In genomic region chr16:33428327-33428726, GRCm38 (mm10) we compare ENCODE assay signal across 19 mouse cellular contexts. TPM values are rescaled to one million over a fixed set of nuclear protein-coding genes. Genes with fewer than 3 reads are reported as not detected.
DNase-seq lines count a peak whose midpoint lies in the region; ATAC-seq and TF ChIP-seq lines count a peak whose summit lies in the region.
"Had no signal": no experiment of that assay in that cellular context is flagged by ENCODE, and none has a peak within 500 bp of the region (broad histone marks: within the 10 kb centered on the region; RNA-seq: fewer than 3 reads in every experiment).

No protein-coding gene starts in this region.

- no peak overlapping the region for H3K4me3 ChIP-seq in hindbrain, embryonic 11.5 days (ENCODE audit: low read depth, low read length)
- no peak overlapping the region for H3K4me3 ChIP-seq in hindbrain, embryonic 10.5 days
- no peak overlapping the region for H3K4me3 ChIP-seq in hindbrain, embryonic 14.5 days (replicated peaks; ENCODE audit: low read length)
- no peak overlapping the region for H3K4me3 ChIP-seq in midbrain, embryonic 15.5 days
- no peak overlapping the region for H3K4me3 ChIP-seq in stomach, postnatal 0 days (ENCODE audit: low read depth, low read length)
- H3K4me3 ChIP-seq: heart, embryonic 12.5 days; lung, embryonic 15.5 days had no signal

- peak; percentile 6 for DNase-seq in hindbrain, embryonic 11.5 days (ENCODE audit: low spot score)
- DNase-seq in hindbrain, embryonic 10.5 days (ENCODE audit: low spot score): no peak
- peak; percentile 64 for DNase-seq in brain, embryonic 14.5 days (ENCODE audit: low read depth)
- no peak for DNase-seq in hindbrain, embryonic 14.5 days (ENCODE audit: low spot score)
- DNase-seq in stomach, postnatal 0 days (ENCODE audit: low spot score): no peak
- DNase-seq in ovary, postnatal 36 days (ENCODE audit: low spot score): no peak
- no peak for DNase-seq in cerebellum, postnatal 36 days
- DNase-seq: adrenal gland, adult 2 months; cerebellum, adult 2 months; gastrocnemius, postnatal 25 days; heart, postnatal 4 days; kidney, adult 11 months; kidney, postnatal 10 days; layer of hippocampus, postnatal 36 days; left cerebral cortex, postnatal 4 days had no signal

- H3K9me3 ChIP-seq in hindbrain, embryonic 11.5 days (ENCODE audit: control insufficient read depth, low read length): no peaks in the 10 kb centered on the region
- H3K9me3 ChIP-seq in hindbrain, embryonic 10.5 days: no peaks in the 10 kb centered on the region
- no peaks in the 10 kb centered on the region for H3K9me3 ChIP-seq in hindbrain, embryonic 14.5 days (ENCODE audit: control insufficient read depth, low read length)
- no peaks in the 10 kb centered on the region for H3K9me3 ChIP-seq in midbrain, embryonic 15.5 days
- no peaks in the 10 kb centered on the region for H3K9me3 ChIP-seq in stomach, postnatal 0 days (ENCODE audit: control insufficient read depth, low read length)
- H3K9me3 ChIP-seq: heart, embryonic 12.5 days; lung, embryonic 15.5 days had no signal

- H3K27me3 ChIP-seq in hindbrain, embryonic 11.5 days (ENCODE audit: control insufficient read depth, insufficient read depth, low read length): no peaks in the 10 kb centered on the region
- H3K27me3 ChIP-seq in hindbrain, embryonic 10.5 days (ENCODE audit: insufficient read depth, poor library complexity, severe bottlenecking): no peaks in the 10 kb centered on the region
- no peaks in the 10 kb centered on the region for H3K27me3 ChIP-seq in hindbrain, embryonic 14.5 days (ENCODE audit: control insufficient read depth, insufficient read depth, low read length)
- H3K27me3 ChIP-seq in midbrain, embryonic 15.5 days (replicated peaks): no peaks in the 10 kb centered on the region
- no peaks in the 10 kb centered on the region for H3K27me3 ChIP-seq in stomach, postnatal 0 days (ENCODE audit: control insufficient read depth, insufficient read depth, low read length)
- H3K27me3 ChIP-seq: heart, embryonic 12.5 days; lung, embryonic 15.5 days had no signal

- 50% methylated on average over 3 of the region's 3 CpGs for WGBS in hindbrain, embryonic 11.5 days
- 65% methylated on average over 3 of the region's 3 CpGs for WGBS in hindbrain, embryonic 10.5 days
- 35% methylated on average over 3 of the region's 3 CpGs for WGBS in hindbrain, embryonic 14.5 days
- WGBS in midbrain, embryonic 15.5 days: 16% methylated on average over 3 of the region's 3 CpGs
- 71% methylated on average over 3 of the region's 3 CpGs for WGBS in stomach, postnatal 0 days

- TF ChIP-seq CTCF in brain, embryonic 14.5 days (IDR thresholded peaks at IDR 0.05; ENCODE audit: borderline replicate concordance, extremely low read depth, insufficient read depth, insufficient read length): no peak
- no peak for TF ChIP-seq CTCF in stomach, postnatal 0 days (IDR thresholded peaks at IDR 0.05; ENCODE audit: low read depth)

- no peak overlapping the region for H3K4me2 ChIP-seq in hindbrain, embryonic 11.5 days (replicated peaks; ENCODE audit: low read depth, low read length)
- H3K4me2 ChIP-seq in hindbrain, embryonic 14.5 days (replicated peaks): no peak overlapping the region
- H3K4me2 ChIP-seq in midbrain, embryonic 15.5 days: no peak overlapping the region
- H3K4me2 ChIP-seq in stomach, postnatal 0 days (replicated peaks; ENCODE audit: low read depth): no peak overlapping the region
- H3K4me2 ChIP-seq: heart, embryonic 12.5 days; liver, embryonic 11.5 days; lung, embryonic 15.5 days had no signal

- no peaks in the 10 kb centered on the region for H3K4me1 ChIP-seq in hindbrain, embryonic 11.5 days (replicated peaks; ENCODE audit: control insufficient read depth, insufficient read depth, low read length)
- peaks cover 9% of the 10 kb centered on the region for H3K4me1 ChIP-seq in hindbrain, embryonic 10.5 days (replicated peaks)
- no peaks in the 10 kb centered on the region for H3K4me1 ChIP-seq in hindbrain, embryonic 14.5 days (replicated peaks; ENCODE audit: control insufficient read depth, insufficient read depth, low read length)
- H3K4me1 ChIP-seq in midbrain, embryonic 15.5 days: no peaks in the 10 kb centered on the region
- H3K4me1 ChIP-seq in stomach, postnatal 0 days (replicated peaks; ENCODE audit: control insufficient read depth, insufficient read depth): no peaks in the 10 kb centered on the region

- no peak for ATAC-seq in hindbrain, embryonic 11.5 days (ENCODE audit: low FRiP score)
- ATAC-seq in hindbrain, embryonic 14.5 days (ENCODE audit: low FRiP score): no peak
- no peak for ATAC-seq in midbrain, embryonic 15.5 days (replicated peaks)
- ATAC-seq in stomach, postnatal 0 days (ENCODE audit: low FRiP score, low TSS enrichment): no peak

- peaks cover 2% of the 10 kb centered on the region; the same call in 1 of the 2 replicates for H3K36me3 ChIP-seq in hindbrain, embryonic 11.5 days (ENCODE audit: control insufficient read depth, insufficient read depth, low read length)
- H3K36me3 ChIP-seq in hindbrain, embryonic 10.5 days: peaks cover 58% of the 10 kb centered on the region
- H3K36me3 ChIP-seq in hindbrain, embryonic 14.5 days (replicated peaks; ENCODE audit: control insufficient read depth, insufficient read depth): peaks cover 39% of the 10 kb centered on the region
- no peaks in the 10 kb centered on the region; the same call in 1 of the 2 replicates for H3K36me3 ChIP-seq in midbrain, embryonic 15.5 days (replicated peaks)
- peaks cover 6% of the 10 kb centered on the region for H3K36me3 ChIP-seq in stomach, postnatal 0 days (ENCODE audit: control insufficient read depth, insufficient read depth, low read length)

- TF ChIP-seq EP300 in stomach, postnatal 0 days (optimal IDR thresholded peaks at IDR 0.05): no peak

- TF ChIP-seq POLR2A in brain, embryonic 14.5 days (IDR thresholded peaks at IDR 0.05; ENCODE audit: borderline replicate concordance, extremely low read depth, insufficient read depth, insufficient read length, poor library complexity, severe bottlenecking): no peak

- no peak overlapping the region for H3K27ac ChIP-seq in hindbrain, embryonic 11.5 days (ENCODE audit: low read depth, low read length)
- no peak overlapping the region for H3K27ac ChIP-seq in hindbrain, embryonic 10.5 days
- peak overlapping the region; percentile 20; the same call in 1 of the 2 replicates for H3K27ac ChIP-seq in hindbrain, embryonic 14.5 days
- H3K27ac ChIP-seq in midbrain, embryonic 15.5 days: peak overlapping the region; percentile 56
- no peak overlapping the region for H3K27ac ChIP-seq in stomach, postnatal 0 days (replicated peaks)
- H3K27ac ChIP-seq: lung, embryonic 15.5 days had no signal

- H3K9ac ChIP-seq in hindbrain, embryonic 11.5 days (ENCODE audit: low read depth, low read length): no peak overlapping the region
- no peak overlapping the region for H3K9ac ChIP-seq in hindbrain, embryonic 14.5 days
- no peak overlapping the region for H3K9ac ChIP-seq in midbrain, embryonic 15.5 days
- no peak overlapping the region for H3K9ac ChIP-seq in stomach, postnatal 0 days (ENCODE audit: low read length)
- H3K9ac ChIP-seq: heart, embryonic 12.5 days; lung, embryonic 15.5 days had no signal

RNA-seq across cellular contexts. Expression of gene Zfp148, which starts 47.7 kb away (rescaled TPM):
- 48.8 and 48.9 TPM in 2 replicates for polyA plus RNA-seq in hindbrain, embryonic 11.5 days (2014; fragmentation: Nextera tagmentation; extraction: Ambion mirVana)
- 38.8 and 40.1 TPM in 2 replicates for polyA plus RNA-seq in hindbrain, embryonic 10.5 days (2016; fragmentation: Nextera tagmentation; extraction: Ambion mirVana)
- polyA plus RNA-seq in brain, embryonic 14.5 days (2012; rRNA removed): 23.7 and 30.8 TPM in 2 replicates
- 42.1 and 49.2 TPM in 2 replicates for polyA plus RNA-seq in hindbrain, embryonic 14.5 days (2014; fragmentation: Nextera tagmentation; extraction: Ambion mirVana)
- polyA plus RNA-seq in midbrain, embryonic 15.5 days (2015; fragmentation: Nextera tagmentation; extraction: Ambion mirVana): 50.2 and 54.2 TPM in 2 replicates
- 23.4 and 25.1 TPM in 2 replicates for polyA plus RNA-seq in stomach, postnatal 0 days (2015; fragmentation: Nextera tagmentation; extraction: Ambion mirVana)

Comparison
In these comparisons a context has a peak if more than half of its experiments do, and no peak if none do; other contexts are left out.
1. DNase-seq: peak in hindbrain, embryonic 11.5 days (single experiment) and brain, embryonic 14.5 days (single experiment); none in hindbrain, embryonic 10.5 days (single experiment), hindbrain, embryonic 14.5 days (single experiment), stomach, postnatal 0 days (single experiment), ovary, postnatal 36 days (single experiment) and cerebellum, postnatal 36 days (0 of 2).
2. H3K27ac ChIP-seq: peak in hindbrain, embryonic 14.5 days (single experiment) and midbrain, embryonic 15.5 days (single experiment); none in hindbrain, embryonic 11.5 days (single experiment), hindbrain, embryonic 10.5 days (single experiment) and stomach, postnatal 0 days (single experiment).